Mouse (Mus musculus) thymus, adult 2 months (tissue): ENCODE measurements around the gene Ubp1.

Experiments used
- CTCF ChIP-seq: fragments of 200-500 bp; IDR thresholded peaks from 2 replicates; pipeline ENCODE4 v1.5.1; 2012; ENCODE audit warnings: mild to moderate bottlenecking, control low read depth, low read length, moderate library complexity, borderline replicate concordance; ENCODE audit not compliant: control insufficient read depth, poor library complexity, insufficient read depth; ENCODE audit errors: extremely low read depth
- POLR2A ChIP-seq: fragments of 200-500 bp; IDR thresholded peaks from 2 replicates; pipeline ENCODE4 v1.6.1; 2012; ENCODE audit warnings: mild to moderate bottlenecking, low read length, control low read depth, moderate library complexity; ENCODE audit not compliant: control insufficient read depth, poor library complexity, insufficient read depth; ENCODE audit errors: extremely low read depth

GRCm38 (mm10) chr9:113943372-113943771 is 12.6 kb downstream of the Ubp1 start:
- no peak for TF ChIP-seq POLR2A
- TF ChIP-seq CTCF: no peak
